Mouse (Mus musculus): ENCODE data around the gene Vstm5. TPM values are rescaled to one million over a fixed set of nuclear protein-coding genes. Genes with fewer than 3 reads are reported as not detected.
A peak's percentile ranks its signal among the peaks of the same experiment; 100 is the strongest.
"Not testable (repeated sequence)": the region's sequence is repeated elsewhere in the genome, so short reads cannot be mapped to it uniquely, and the experiment has no call there.

The Vstm5 gene
- polyA plus RNA-seq (2012; rRNA removed), result 9.8 and 12.7 TPM in 2 replicates

GRCm38 (mm10) chr9:15239042-15239925 is at the start of gene Vstm5:
Gene Vstm5, plus strand, starts transcription at chr9:15239045.
- no peaks in the 10 kb centered on the region for H3K4me1 ChIP-seq (ENCODE audit: control insufficient read depth, insufficient read depth, low read length)
- DNase-seq, result no peak
- H3K27ac ChIP-seq (ENCODE audit: insufficient read depth, low read length), result no peak within 1 kb of the TSS
- WGBS, result 6% methylated on average over 35 of the region's 35 CpGs
- H3K4me3 ChIP-seq (replicated peaks; ENCODE audit: insufficient read depth, low read depth, low read length), result peak within 1 kb of the TSS; percentile 4
- no peaks in the 10 kb centered on the region for H3K27me3 ChIP-seq (ENCODE audit: control insufficient read depth, insufficient read depth, low read length)
- TF ChIP-seq POLR2A (IDR thresholded peaks at IDR 0.05; ENCODE audit: borderline replicate concordance, insufficient read depth, low read length) (no peak), CTCF (IDR thresholded peaks at IDR 0.05; ENCODE audit: borderline replicate concordance, insufficient read depth, low read depth, low read length) (no peak)

GRCm38 (mm10) chr9:15194806-15195205 is 44.0 kb upstream of the Vstm5 start:
- H3K4me3 ChIP-seq (replicated peaks; ENCODE audit: insufficient read depth, low read depth, low read length); H3K4me1 ChIP-seq (ENCODE audit: control insufficient read depth, insufficient read depth, low read length); H3K27me3 ChIP-seq (ENCODE audit: control insufficient read depth, insufficient read depth, low read length); H3K27ac ChIP-seq (ENCODE audit: insufficient read depth, low read length): not testable (repeated sequence)
- peak in 1 of 2 experiments; percentile 7 for DNase-seq
- 81% methylated on average over 10 of the region's 10 CpGs for WGBS

DNA sequence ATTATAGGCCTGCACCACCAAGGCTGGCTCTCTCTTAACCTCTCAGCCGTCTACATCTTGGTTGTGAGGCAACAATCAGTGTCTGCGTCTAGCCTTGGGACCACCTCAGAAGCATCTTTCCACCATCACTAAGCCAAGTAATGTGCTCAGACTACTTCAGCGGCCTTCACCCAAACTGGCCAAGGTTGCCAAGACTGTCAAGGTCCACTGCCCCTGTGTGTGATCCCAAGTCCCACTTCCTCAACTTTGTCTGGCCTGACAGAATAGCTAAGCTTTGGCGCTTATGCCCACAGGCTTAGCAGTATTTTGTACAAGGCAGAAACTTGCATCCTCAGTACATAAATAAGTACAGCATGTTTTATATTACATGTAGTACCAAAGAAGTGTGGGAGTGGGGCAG is 32.2 kb upstream of the Vstm5 start:
- no peak overlapping the region for H3K27ac ChIP-seq (ENCODE audit: insufficient read depth, low read length)
- no peak for DNase-seq
- no peaks in the 10 kb centered on the region for H3K4me1 ChIP-seq (ENCODE audit: control insufficient read depth, insufficient read depth, low read length)
- no peak overlapping the region for H3K4me3 ChIP-seq (replicated peaks; ENCODE audit: insufficient read depth, low read depth, low read length)
- H3K27me3 ChIP-seq (ENCODE audit: control insufficient read depth, insufficient read depth, low read length), result no peaks in the 10 kb centered on the region
- no peak for TF ChIP-seq POLR2A (IDR thresholded peaks at IDR 0.05; ENCODE audit: borderline replicate concordance, insufficient read depth, low read length)
- no peak for TF ChIP-seq CTCF (IDR thresholded peaks at IDR 0.05; ENCODE audit: borderline replicate concordance, insufficient read depth, low read depth, low read length)
- 90% methylated on average over 4 of the region's 4 CpGs for WGBS

GRCm38 (mm10) chr9:15209320-15209719 is 29.5 kb upstream of the Vstm5 start:
- Histone ChIP-seq H3K27me3 (ENCODE audit: control insufficient read depth, insufficient read depth, low read length) (no peaks in the 10 kb centered on the region), H3K4me3 (replicated peaks; ENCODE audit: insufficient read depth, low read depth, low read length) (no peak overlapping the region), H3K27ac (ENCODE audit: insufficient read depth, low read length) (no peak overlapping the region), H3K4me1 (ENCODE audit: control insufficient read depth, insufficient read depth, low read length) (no peaks in the 10 kb centered on the region)
- DNase-seq, result peak in 1 of 2 experiments; percentile 31
- TF ChIP-seq POLR2A (IDR thresholded peaks at IDR 0.05; ENCODE audit: borderline replicate concordance, insufficient read depth, low read length), result no peak
- TF ChIP-seq CTCF (IDR thresholded peaks at IDR 0.05; ENCODE audit: borderline replicate concordance, insufficient read depth, low read depth, low read length), result no peak
- WGBS, result 33% methylated on average over 2 of the region's 2 CpGs

DNA sequence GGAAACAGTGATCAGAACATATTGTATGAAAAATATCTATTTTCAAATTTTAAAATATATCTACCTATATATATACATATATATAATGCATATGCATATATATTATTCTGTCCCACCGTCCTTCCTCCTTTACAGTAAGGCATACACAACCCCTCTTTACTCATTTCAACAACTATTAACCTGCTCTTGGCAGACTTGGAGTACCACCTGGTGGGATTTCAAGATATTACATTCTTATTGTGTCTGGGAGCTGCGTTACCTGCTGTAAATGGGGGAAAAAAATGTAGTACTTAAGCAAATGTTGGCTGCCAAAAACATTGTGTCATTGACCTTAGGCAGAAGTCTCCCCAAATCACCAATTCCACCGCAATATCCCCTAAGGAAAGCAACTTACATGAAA is 27.0 kb upstream of the Vstm5 start:
- Histone ChIP-seq H3K4me1 (ENCODE audit: control insufficient read depth, insufficient read depth, low read length) (no peaks in the 10 kb centered on the region), H3K27me3 (ENCODE audit: control insufficient read depth, insufficient read depth, low read length) (no peaks in the 10 kb centered on the region), H3K4me3 (replicated peaks; ENCODE audit: insufficient read depth, low read depth, low read length) (no peak overlapping the region), H3K27ac (ENCODE audit: insufficient read depth, low read length) (no peak overlapping the region)
- no peak for TF ChIP-seq POLR2A (IDR thresholded peaks at IDR 0.05; ENCODE audit: borderline replicate concordance, insufficient read depth, low read length)
- TF ChIP-seq CTCF (IDR thresholded peaks at IDR 0.05; ENCODE audit: borderline replicate concordance, insufficient read depth, low read depth, low read length), result no peak
- WGBS, result 77% methylated on average over 3 of the region's 3 CpGs
- DNase-seq, result peak in 1 of 2 experiments; percentile 21

DNA sequence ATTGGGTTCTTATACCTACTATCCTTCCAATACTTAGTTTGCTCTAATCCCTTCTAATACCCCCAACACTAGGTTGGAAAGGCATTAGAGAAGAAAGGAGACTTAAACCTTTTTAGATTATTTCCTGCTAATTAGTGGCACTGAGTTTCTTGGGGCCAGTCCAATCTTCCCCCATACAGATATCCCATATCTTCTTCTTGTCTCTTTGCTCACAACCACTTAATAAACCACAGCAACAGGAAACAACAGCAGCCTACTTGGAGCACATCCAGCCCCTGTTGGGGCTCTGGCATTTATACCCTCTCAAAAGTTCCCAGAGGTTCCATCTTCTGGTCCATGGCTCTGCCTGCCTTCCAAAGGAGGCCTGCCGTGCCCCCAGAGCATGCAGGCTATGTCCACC is 25.1 kb upstream of the Vstm5 start:
- 8% methylated on average over 1 of the region's 1 CpGs for WGBS
- Histone ChIP-seq H3K4me1 (ENCODE audit: control insufficient read depth, insufficient read depth, low read length) (no peaks in the 10 kb centered on the region), H3K27ac (ENCODE audit: insufficient read depth, low read length) (no peak overlapping the region), H3K4me3 (replicated peaks; ENCODE audit: insufficient read depth, low read depth, low read length) (no peak overlapping the region), H3K27me3 (ENCODE audit: control insufficient read depth, insufficient read depth, low read length) (no peaks in the 10 kb centered on the region)
- TF ChIP-seq POLR2A (IDR thresholded peaks at IDR 0.05; ENCODE audit: borderline replicate concordance, insufficient read depth, low read length) (no peak), CTCF (IDR thresholded peaks at IDR 0.05; ENCODE audit: borderline replicate concordance, insufficient read depth, low read depth, low read length) (no peak)
- no peak for DNase-seq

DNA sequence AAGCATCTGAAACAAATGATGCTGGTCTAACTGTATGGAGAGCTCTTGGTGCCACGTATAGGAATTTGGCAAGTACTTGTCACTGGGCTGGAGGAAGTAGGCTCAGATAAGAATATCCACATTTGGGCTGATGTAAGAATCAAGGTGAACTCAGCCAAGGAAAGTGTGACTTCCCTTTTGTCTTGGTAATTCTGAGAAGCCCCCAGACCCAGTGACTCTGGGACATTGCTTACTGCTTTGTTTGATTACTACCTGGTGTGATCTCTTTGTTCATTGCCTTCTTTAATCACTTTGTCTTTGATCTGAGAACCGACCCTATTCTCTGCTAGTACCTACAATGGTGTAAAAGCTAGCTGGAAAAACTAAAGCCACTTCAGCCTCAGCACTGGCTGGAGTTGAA is 13.9 kb upstream of the Vstm5 start:
- H3K4me3 ChIP-seq (replicated peaks; ENCODE audit: insufficient read depth, low read depth, low read length), result no peak overlapping the region
- no peaks in the 10 kb centered on the region for H3K4me1 ChIP-seq (ENCODE audit: control insufficient read depth, insufficient read depth, low read length)
- 45% methylated on average over 2 of the region's 2 CpGs for WGBS
- H3K27me3 ChIP-seq (ENCODE audit: control insufficient read depth, insufficient read depth, low read length), result no peaks in the 10 kb centered on the region
- DNase-seq, result no peak
- no peak overlapping the region for H3K27ac ChIP-seq (ENCODE audit: insufficient read depth, low read length)
- TF ChIP-seq POLR2A (IDR thresholded peaks at IDR 0.05; ENCODE audit: borderline replicate concordance, insufficient read depth, low read length) (no peak), CTCF (IDR thresholded peaks at IDR 0.05; ENCODE audit: borderline replicate concordance, insufficient read depth, low read depth, low read length) (no peak)

GRCm38 (mm10) chr9:15232445-15232844 is 6.4 kb upstream of the Vstm5 start:
- no peaks in the 10 kb centered on the region for H3K27me3 ChIP-seq (ENCODE audit: control insufficient read depth, insufficient read depth, low read length)
- no peak overlapping the region for H3K4me3 ChIP-seq (replicated peaks; ENCODE audit: insufficient read depth, low read depth, low read length)
- no peak overlapping the region for H3K27ac ChIP-seq (ENCODE audit: insufficient read depth, low read length)
- no peaks in the 10 kb centered on the region for H3K4me1 ChIP-seq (ENCODE audit: control insufficient read depth, insufficient read depth, low read length)
- TF ChIP-seq CTCF (IDR thresholded peaks at IDR 0.05; ENCODE audit: borderline replicate concordance, insufficient read depth, low read depth, low read length), result no peak
- no peak for TF ChIP-seq POLR2A (IDR thresholded peaks at IDR 0.05; ENCODE audit: borderline replicate concordance, insufficient read depth, low read length)
- DNase-seq, result no peak
- 95% methylated on average over 3 of the region's 3 CpGs for WGBS

Data from cerebellum, adult 2 months (tissue).